8 mouse cellular contexts compared by ENCODE assay signal in genomic region chr13:70636706-70637105, GRCm38 (mm10). TPM values are rescaled to one million over a fixed set of nuclear protein-coding genes. Genes with fewer than 3 reads are reported as not detected.
DNase-seq lines count a peak whose midpoint lies in the region; ATAC-seq and TF ChIP-seq lines count a peak whose summit lies in the region.

No protein-coding gene starts in this region.

- TF ChIP-seq RAD21 in CH12.LX (IDR thresholded peaks at IDR 0.05; ENCODE audit: low read depth, low read length) = no peak

- H3K4me3 ChIP-seq in heart, adult 2 months = peak overlapping the region; percentile 75
- H3K4me3 ChIP-seq in CH12.LX (replicated peaks in 1 of 3; ENCODE audit: low read depth in 2 of 3, low read length in 2 of 3, poor library complexity in 1 of 3) = peak overlapping the region; percentile 90 to 94 (median 91)
- H3K4me3 ChIP-seq in forebrain, embryonic 14.5 days (ENCODE audit: low read depth, low read length) = peak overlapping the region; percentile 90
- H3K4me3 ChIP-seq in liver, embryonic 16.5 days (ENCODE audit: low read depth, low read length) = peak overlapping the region; percentile 79

- TF ChIP-seq EP300 in heart, adult 2 months (IDR thresholded peaks at IDR 0.05; ENCODE audit: insufficient read depth, low read depth, low read length) = no peak
- TF ChIP-seq EP300 in CH12.LX (IDR thresholded peaks at IDR 0.05; ENCODE audit: low read length) = no peak

- no peaks in the 10 kb centered on the region for H3K27me3 ChIP-seq in heart, adult 2 months (ENCODE audit: control insufficient read depth, insufficient read depth, low read length)
- no peaks in the 10 kb centered on the region for H3K27me3 ChIP-seq in CH12.LX (replicated peaks)
- no peaks in the 10 kb centered on the region for H3K27me3 ChIP-seq in forebrain, embryonic 14.5 days (replicated peaks; ENCODE audit: control insufficient read depth, insufficient read depth, low read length)
- no peaks in the 10 kb centered on the region for H3K27me3 ChIP-seq in liver, embryonic 16.5 days (ENCODE audit: control insufficient read depth, insufficient read depth, low read depth, low read length)

- no peak for TF ChIP-seq CTCF in heart, adult 2 months (IDR thresholded peaks at IDR 0.05)
- TF ChIP-seq CTCF in CH12.LX (conservative IDR thresholded peaks at IDR 0.05 in 1 of 2, IDR thresholded peaks at IDR 0.05 in 1 of 2; ENCODE audit: low read depth in 2 of 2, low read length in 2 of 2) = no peak

- peaks cover 8% of the 10 kb centered on the region for H3K79me2 ChIP-seq in heart, adult 2 months (replicated peaks; ENCODE audit: control insufficient read depth, insufficient read depth, low read length)
- peaks cover 34% of the 10 kb centered on the region for H3K79me2 ChIP-seq in CH12.LX (replicated peaks; ENCODE audit: control insufficient read depth, extremely low read depth, insufficient read depth, poor library complexity, severe bottlenecking)

- in situ Hi-C loops in CH12.LX (cut with MboI; ENCODE audit: low pct_ligation_motif_present, low pct_unique_long_range_greater_than_20kb, low sequenced_read_pairs) = no loop called here

- dilution Hi-C loops in CH12.LX (cut with MboI; ENCODE audit: extremely low pct_ligation_motif_present, extremely low pct_unique_long_range_greater_than_20kb, low sequenced_read_pairs) = no loop called here

- intact Hi-C loops in heart, adult 2 months (cut with DNase I) = loop anchor here (2.0 kb wide), 1 partner anchor 14 kb away; no protein-coding TSS in a partner anchor
- intact Hi-C loops in heart, postnatal 36 days (cut with DNase I) = no loop called here

- peak overlapping the region; percentile 98 for H3K27ac ChIP-seq in heart, adult 2 months
- H3K27ac ChIP-seq in CH12.LX (ENCODE audit: insufficient read depth, low read depth) = no peak overlapping the region
- H3K27ac ChIP-seq in forebrain, embryonic 14.5 days (ENCODE audit: low read depth, low read length) = no peak overlapping the region
- H3K27ac ChIP-seq in liver, embryonic 16.5 days (ENCODE audit: low read length) = no peak overlapping the region

- H3K4me2 ChIP-seq in CH12.LX (ENCODE audit: insufficient read depth, low read depth, poor library complexity, severe bottlenecking) = peak overlapping the region; percentile 56
- H3K4me2 ChIP-seq in forebrain, embryonic 14.5 days (ENCODE audit: low read length) = peak overlapping the region; percentile 86
- H3K4me2 ChIP-seq in liver, embryonic 16.5 days (ENCODE audit: low read depth, low read length) = peak overlapping the region; percentile 66

- H3K9ac ChIP-seq in heart, adult 2 months (ENCODE audit: low read depth, low read length) = peak overlapping the region; percentile 90
- H3K9ac ChIP-seq in CH12.LX (ENCODE audit: insufficient read depth, low read depth) = peak overlapping the region; percentile 72
- peak overlapping the region; percentile 89 for H3K9ac ChIP-seq in forebrain, embryonic 14.5 days (ENCODE audit: low read length)
- H3K9ac ChIP-seq in liver, embryonic 16.5 days (ENCODE audit: low read depth, low read length) = peak overlapping the region; percentile 75

- no peak for TF ChIP-seq POLR2A in heart, adult 2 months (IDR thresholded peaks at IDR 0.05; ENCODE audit: insufficient read depth, low read depth, low read length)
- no peak for TF ChIP-seq POLR2A in CH12.LX (IDR thresholded peaks at IDR 0.05; ENCODE audit: low read depth, low read length)

- H3K36me3 ChIP-seq in heart, adult 2 months (ENCODE audit: control insufficient read depth, insufficient read depth, low read length) = no peaks in the 10 kb centered on the region; the same call in 1 of the 2 replicates
- H3K36me3 ChIP-seq in CH12.LX (replicated peaks in 1 of 2; ENCODE audit: control insufficient read depth in 1 of 2, insufficient read depth in 1 of 2, low read length in 1 of 2) = peaks cover 0 to 10% of the 10 kb centered on the region in 2 experiments
- no peaks in the 10 kb centered on the region for H3K36me3 ChIP-seq in forebrain, embryonic 14.5 days (ENCODE audit: control insufficient read depth, insufficient read depth, low read length)
- no peaks in the 10 kb centered on the region for H3K36me3 ChIP-seq in liver, embryonic 16.5 days (ENCODE audit: control insufficient read depth, insufficient read depth)

- no peaks in the 10 kb centered on the region for H3K9me3 ChIP-seq in CH12.LX (replicated peaks; ENCODE audit: low read length)
- H3K9me3 ChIP-seq in forebrain, embryonic 14.5 days (replicated peaks; ENCODE audit: control insufficient read depth, low read length) = no peaks in the 10 kb centered on the region
- no peaks in the 10 kb centered on the region for H3K9me3 ChIP-seq in liver, embryonic 16.5 days (replicated peaks; ENCODE audit: control insufficient read depth, low read length)

- H3K4me1 ChIP-seq in heart, adult 2 months (ENCODE audit: control insufficient read depth, insufficient read depth, low read length) = peaks cover 10% of the 10 kb centered on the region
- peaks cover 8 to 53% of the 10 kb centered on the region in 2 experiments for H3K4me1 ChIP-seq in CH12.LX (ENCODE audit: control insufficient read depth in 1 of 2, insufficient read depth in 2 of 2)
- peaks cover 19% of the 10 kb centered on the region for H3K4me1 ChIP-seq in forebrain, embryonic 14.5 days (ENCODE audit: control insufficient read depth, insufficient read depth, low read length)
- H3K4me1 ChIP-seq in liver, embryonic 16.5 days (ENCODE audit: control insufficient read depth, low read depth, low read length) = peaks cover 23% of the 10 kb centered on the region

- WGBS in heart, adult 2 months = 6% methylated on average over 10 of the region's 10 CpGs
- 28% methylated on average over 10 of the region's 10 CpGs for WGBS in forebrain, embryonic 14.5 days
- WGBS in liver, embryonic 16.5 days (ENCODE audit: insufficient replicate concordance) = 13% methylated on average over 10 of the region's 10 CpGs

- no peak for ATAC-seq in forebrain, embryonic 14.5 days
- ATAC-seq in liver, embryonic 16.5 days (ENCODE audit: low read depth) = no peak

- DNase-seq in heart, adult 2 months = peak in 1 of 2 experiments; percentile 14
- no peak for DNase-seq in heart, postnatal 36 days
- no peak for DNase-seq in CH12.LX (ENCODE audit: extremely low read depth)
- no peak for DNase-seq in forebrain, embryonic 14.5 days (ENCODE audit: low spot score)
- no peak for DNase-seq in spleen, postnatal 14 days (ENCODE audit: low spot score in 2 of 2)
- DNase-seq in layer of hippocampus, postnatal 14 days (ENCODE audit: low spot score in 2 of 2) = no peak
- DNase-seq in embryo, embryonic 11 days = no peak

TF ChIP-seq in CH12.LX, 34 proteins besides CTCF, POLR2A, EP300 and RAD21:
- TF ChIP-seq ZKSCAN1 (IDR thresholded peaks at IDR 0.05; ENCODE audit: borderline replicate concordance, low read depth, low read length) (no peak), CHD1 (IDR thresholded peaks at IDR 0.05; ENCODE audit: low read depth, low read length) (no peak), MXI1 (IDR thresholded peaks at IDR 0.05; ENCODE audit: low read depth, low read length) (no peak), POLR2AphosphoS2 (IDR thresholded peaks at IDR 0.05; ENCODE audit: low read depth, low read length) (no peak)
TF ChIP-seq in CH12.LX: peak in this region for 0.

RNA-seq across cellular contexts. Expression of gene Ice1, which starts 0.7 kb away (rescaled TPM):
- 10 to 100 TPM; 25.7 to 30.4 TPM for total RNA-seq in heart, adult 2 months (2021)
- polyA plus RNA-seq in heart, adult 2 months (2012; rRNA removed) = 24.3 and 44.7 TPM in 2 replicates
- total RNA-seq in heart, postnatal 36 days (2021) = 10 to 100 TPM; 25.6 to 27.2 TPM
- total RNA-seq in CH12.LX (2012; rRNA removed) = 24.7 and 25.8 TPM in 2 replicates
- 25.5 and 26.8 TPM in 2 replicates for total RNA-seq in CH12.LX (2014; rRNA removed)
- 24.2 and 29.5 TPM in 2 replicates for polyA plus RNA-seq in CH12.LX (2012; ENCODE audit: insufficient read length, low read depth)
- 36.8 and 39.8 TPM in 2 replicates for polyA plus RNA-seq in forebrain, embryonic 14.5 days (2014; fragmentation: Nextera tagmentation; extraction: Ambion mirVana)
- 3.6 and 4.0 TPM in 2 replicates for polyA plus RNA-seq in liver, embryonic 16.5 days (2015; fragmentation: Nextera tagmentation; extraction: Ambion mirVana)
- total RNA-seq in layer of hippocampus, postnatal 14 days (2021) = 10 to 100 TPM; 60.6 to 67.0 TPM
